Mouse (Mus musculus) cerebellum, postnatal 10 days (tissue): ENCODE data around the gene Gcdh.
A peak's percentile ranks its signal among the peaks of the same experiment; 100 is the strongest.

ENCODE experiments used
- DNase-seq, 2 experiments: peaks; one replicate each; pipeline ENCODE4 v3.0.0; 2021; ENCODE audit warnings: mixed read lengths in 2 of 2

Gcdh gene

DNA sequence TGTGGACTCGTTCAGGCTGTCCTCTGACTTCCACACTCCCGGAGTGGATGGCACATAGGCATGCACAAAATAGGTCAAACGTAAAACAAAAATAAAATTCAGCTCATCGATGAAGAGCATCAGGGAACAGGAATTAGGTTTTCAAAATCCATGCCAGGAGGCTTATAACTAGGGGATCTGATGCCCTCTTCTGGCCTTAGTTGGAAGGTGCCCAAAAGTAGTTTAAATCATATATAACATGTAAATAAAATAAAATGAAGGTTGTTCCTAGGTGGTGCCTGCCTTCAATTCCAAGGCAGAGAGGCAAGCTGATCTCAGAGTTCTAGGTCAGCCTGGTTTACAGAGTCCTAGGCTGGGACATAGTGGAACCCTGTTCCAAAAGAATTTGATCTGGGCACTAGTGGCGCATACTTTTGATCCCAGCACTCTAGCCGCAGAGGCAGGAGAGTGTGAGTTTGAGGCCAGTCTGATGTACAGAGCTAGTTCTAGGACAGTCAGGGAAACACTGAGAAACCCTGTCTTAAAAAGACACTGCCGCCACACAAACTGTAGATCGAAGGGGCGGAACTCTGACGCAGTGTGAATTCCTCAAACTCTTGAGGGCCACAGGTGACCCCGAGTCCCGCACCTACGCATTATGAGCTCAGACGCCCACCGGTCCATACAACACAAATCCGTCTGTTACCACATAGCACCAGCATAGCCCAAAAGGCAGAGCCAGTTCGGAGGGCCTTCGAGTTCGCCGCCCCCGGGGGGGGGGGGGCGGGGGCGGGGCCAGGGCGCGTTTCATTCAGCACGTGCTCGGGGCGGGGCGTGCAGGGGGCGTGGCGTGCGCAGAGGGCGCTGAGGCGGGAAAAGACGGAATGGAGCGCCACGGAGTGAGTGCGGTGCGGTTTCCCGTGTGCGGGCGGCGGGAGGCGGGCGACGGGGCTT is 22.1 kb downstream of the Gcdh start, which contains the start of gene Syce2:
TSS of gene Syce2 (plus strand) at position 736 of the 933 bp plus-strand sequence.
- peak; percentile 86 to 87 for DNase-seq

DNA sequence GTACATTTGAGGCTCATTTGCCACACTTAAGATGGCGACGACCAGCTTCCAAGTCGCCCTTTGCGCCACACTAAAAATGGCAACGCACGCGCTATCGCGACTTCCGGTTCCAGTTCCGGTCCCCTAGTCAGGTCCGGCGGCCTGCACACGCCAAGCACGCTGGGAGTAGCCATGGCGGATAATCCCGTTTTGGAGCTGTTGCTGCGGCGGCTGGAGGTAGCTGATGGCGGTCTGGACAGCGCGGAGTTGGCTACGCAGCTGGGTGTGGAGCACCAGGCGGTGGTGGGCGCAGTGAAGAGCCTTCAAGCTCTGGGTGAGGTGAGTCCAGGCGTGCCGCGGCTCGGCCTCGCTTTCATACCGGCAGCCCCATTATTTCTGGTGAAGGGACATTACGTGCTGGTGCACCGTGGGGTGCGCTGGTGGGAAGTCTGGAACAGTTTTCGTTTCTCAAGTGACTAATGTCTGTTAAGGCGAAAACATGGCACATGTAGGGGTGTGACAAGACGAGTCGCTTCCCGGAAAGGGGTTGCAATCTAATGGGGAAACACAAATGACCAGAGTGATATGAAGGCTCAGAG is 36.8 kb downstream of the Gcdh start, which contains the start of gene Farsa:
TSS of gene Farsa (plus strand) at position 126 of the 578 bp plus-strand sequence.
- peak; percentile 94 to 96 for DNase-seq

DNA sequence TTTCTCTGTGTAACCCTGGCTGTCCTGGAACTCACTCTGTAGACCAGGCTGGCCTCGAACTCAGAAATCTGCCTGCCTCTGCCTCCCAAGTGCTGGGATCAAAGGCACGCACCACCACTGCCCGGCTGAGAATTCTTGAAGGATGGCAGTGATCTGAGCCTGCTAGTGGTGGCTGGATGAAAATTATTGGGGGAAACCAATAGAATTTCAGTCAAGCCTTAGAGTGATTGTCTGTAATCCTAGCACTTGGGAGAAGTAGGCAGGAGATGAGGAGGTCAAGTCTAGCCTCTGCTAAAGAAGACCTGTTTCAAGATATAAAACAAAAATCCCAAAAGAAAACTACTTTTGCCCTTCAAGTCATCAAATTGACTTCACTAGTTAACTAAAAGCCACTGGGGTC is 37.3 kb downstream of the Gcdh start:
- no peak for DNase-seq

DNA sequence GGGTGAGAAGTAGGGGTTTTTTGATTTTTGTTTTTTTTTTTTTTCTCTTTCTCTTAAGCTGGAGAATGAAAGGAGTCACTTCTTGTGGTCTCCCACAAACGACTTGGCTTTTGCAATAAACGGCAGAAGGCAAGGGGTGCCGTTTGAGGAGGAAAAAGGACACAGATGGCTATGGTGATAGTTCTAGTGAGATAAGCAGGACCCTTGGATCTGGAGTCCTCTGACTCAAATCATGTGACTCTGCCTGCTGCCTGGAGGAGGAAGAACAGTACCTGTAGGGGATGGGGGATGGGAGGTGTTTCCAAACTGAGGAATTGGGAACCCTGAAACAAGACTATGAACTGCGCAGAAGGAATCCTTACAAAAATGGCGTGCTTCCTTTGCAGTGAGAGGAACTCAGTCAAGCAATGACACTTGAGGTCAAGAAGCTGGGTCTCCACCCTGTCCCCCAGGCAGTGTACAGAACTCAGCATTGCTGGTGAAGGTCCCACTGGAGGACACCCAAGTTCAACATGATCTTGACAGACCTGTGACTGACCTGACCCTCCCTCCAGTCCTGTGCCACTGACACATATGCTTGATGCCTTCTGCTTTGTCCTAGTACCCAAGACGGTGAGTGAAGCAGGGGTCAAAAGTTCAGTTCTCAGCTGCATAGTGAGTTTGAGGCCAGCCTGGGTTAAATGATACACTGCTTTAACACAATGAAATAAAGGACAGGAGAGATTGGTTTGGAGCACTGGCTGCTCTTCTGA is 45.9 kb downstream of the Gcdh start:
- DNase-seq = peak; percentile 36 to 45

DNA sequence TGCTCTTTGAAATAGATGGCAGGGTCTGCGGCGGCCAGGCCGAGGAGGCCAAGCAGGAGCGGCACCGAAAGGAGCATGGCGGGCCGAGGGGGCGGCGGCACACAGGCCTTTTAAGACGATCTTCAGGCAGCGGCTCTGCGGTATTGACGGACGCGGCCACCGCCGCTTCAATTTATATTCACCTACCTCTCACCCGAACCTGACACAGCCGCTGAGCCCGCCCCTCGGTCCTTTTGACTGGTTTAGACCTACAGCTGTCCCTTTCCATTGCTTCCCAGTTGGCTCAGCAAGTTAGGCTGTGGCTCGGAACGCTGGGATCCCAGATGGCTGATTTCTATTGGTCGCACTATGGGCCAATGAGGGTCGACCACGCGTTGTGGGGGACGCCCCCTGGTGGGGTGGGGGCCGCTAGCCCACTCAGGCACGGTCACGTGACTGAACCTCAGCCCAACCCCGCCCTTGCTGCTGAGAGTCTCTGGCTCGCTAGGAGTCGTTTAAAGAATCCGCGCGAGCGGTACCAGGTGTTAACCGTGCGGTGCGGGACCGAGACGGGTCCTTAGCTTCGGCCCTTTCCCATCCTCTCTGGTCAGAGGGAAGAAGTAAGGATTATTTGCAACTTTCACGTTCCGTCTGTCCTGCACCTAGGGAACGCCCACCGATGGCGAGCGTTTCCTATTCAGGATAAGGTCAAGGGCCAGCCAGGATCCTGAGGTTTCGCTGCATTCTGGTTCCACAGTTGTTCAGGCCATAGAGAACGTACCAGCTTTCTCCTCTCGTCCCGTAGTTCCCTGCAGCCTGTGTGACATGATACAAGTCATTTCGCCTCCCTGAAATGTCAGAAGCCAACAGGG is 46.8 kb downstream of the Gcdh start, which contains the start of gene Calr:
TSS of gene Calr (minus strand) at position 213 of the 851 bp plus-strand sequence.
- DNase-seq = peak; percentile 100

DNA sequence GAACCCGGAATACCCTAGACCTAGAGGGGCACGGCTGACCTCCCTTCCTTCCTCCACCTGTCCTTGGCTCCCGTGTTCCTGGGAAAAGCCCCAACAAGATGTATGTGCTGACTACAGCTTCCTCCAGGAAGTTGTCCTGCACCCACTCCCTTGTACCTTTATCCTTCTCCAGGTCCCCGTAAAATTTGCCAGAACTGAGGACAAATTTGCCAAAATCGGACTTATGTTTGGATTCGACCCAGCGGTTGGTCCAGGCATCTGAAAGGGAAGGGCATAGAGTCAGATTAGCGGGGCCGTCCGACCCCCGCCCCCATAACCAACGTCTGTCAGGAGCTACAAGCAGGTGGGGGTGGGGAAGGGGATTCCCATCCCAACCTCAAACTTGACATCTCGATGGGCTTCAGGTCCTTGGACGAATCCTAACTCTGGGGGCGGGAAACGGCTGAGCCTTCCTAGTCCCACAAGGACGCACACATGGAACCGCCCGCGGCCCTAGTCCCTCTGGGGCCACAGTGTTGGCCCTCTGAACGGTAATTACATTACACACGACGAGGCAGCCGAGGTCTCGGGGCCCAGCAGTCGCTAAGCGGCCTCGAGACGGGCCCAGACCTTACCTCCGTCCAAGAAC is 47.5 kb downstream of the Gcdh start:
- DNase-seq = peak in 1 of 2 experiments; percentile 58

DNA sequence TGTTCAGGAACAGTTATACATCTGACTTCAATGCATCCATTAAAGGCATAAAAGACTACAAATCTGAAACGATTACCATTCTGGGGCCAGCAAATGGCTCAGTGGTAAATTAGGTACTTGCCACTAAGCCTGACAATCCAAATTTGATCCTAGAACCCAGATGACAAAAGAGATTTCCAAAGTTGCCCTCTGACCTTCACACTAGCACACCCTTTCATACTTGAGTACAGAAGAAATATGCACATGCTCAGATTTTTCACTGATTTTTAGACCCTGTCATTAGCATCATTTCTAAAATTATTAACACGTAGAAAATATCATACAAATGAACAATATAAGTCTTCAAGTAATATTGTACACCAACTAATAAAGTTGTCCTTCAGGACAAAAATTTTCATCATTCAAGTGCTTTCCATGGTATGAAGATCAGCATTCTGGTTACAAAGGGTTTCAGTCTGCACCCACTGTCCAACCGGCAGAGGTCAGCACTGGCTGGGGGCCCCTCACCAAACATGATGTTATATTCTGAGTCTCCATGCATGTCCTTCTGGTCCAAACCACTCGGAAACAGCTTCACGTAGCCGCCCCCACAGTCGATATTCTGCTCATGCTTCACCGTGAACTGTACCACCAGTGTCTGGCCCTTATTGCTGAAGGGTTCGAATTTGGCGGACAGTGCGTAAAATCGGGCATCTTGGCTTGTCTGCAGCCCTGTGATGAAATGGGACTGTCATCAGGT is 48.2 kb downstream of the Gcdh start:
- peak; percentile 82 to 83 for DNase-seq

DNA sequence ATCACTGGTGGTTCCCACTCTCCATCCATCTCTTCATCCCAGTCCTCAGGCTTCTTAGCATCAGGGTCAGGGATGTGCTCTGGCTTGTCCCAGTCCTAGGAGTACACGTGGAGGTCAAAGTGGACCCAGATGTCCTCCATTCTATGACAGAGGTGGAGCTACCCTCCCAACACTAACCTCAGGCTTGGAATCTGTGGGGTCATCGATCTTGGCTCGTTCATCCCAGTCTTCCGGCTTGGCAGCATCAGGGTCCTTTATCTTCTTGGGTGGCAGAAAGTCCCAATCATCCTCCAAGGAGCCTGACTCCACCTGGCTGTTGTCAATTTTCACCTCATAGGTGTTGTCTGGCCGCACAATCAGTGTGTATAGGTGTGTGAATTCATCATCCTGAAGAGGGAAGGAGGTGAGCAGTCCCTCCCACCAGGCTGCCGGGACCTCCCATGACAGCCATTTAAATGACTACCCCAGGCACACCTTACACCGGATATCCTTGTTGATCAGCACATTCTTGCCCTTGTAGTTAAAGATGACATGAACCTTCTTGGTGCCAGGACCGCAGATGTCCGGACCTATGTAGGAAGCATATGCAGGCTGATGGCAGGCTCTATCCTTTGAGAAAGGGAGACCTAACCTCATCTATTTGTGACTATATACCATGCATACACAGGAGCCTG is 49.2 kb downstream of the Gcdh start:
- DNase-seq = no peak

DNA sequence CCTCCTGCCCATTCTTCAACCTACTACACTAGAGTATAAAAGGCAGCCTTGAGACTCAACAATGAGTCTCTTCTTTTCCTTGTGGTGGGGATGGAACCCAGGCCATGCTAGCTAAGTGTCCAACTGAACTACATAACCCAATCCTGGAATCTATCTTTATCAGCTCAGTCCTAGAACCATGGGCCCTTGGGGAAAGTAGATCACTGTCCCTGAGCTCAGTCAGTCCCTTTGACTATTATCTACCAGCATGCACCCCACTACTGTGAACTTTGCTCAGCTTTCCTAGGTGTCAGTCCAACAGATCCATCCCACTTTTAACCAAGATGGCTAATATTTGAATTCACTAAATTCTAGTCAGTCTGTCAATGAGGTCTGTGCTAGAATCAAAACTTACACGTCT is 52.2 kb downstream of the Gcdh start:
- DNase-seq = no peak

DNA sequence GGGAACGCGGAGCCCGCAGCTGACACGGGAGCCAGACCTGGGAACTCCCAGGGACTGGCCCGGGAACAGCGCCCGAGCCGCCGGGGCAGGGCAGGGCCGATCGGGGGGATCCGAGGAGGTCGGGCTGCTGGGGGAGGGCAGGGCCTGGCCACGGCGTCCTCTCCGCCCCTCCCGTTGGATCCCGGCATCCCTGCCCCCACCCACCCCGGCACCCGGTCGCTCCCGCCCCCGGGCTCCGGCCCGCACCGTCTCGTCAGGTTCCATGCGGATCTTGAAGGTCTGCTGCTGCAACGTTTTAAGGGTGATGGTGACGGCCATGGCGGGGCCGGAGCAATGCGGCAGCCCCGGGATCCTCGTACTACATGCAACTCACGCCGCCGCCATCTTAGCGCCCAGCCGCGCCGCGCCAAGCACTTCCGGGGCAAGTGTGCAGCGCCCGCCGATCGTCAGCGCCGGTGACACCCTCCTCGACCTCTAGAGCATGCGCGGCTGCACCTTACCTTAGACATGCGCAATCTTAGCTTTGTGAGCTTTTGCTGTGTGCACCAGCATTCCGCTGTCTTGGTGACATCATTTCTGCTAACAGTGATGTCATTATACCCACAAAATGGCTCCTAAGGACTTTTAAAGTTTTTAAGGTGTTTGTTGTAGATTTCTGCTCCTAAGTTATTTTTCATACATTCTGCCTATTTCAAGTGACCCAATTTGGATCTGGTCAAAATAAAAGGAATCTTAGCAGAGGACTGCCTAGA is 53.3 kb downstream of the Gcdh start, which contains the start of gene Rad23a:
TSS of gene Rad23a (minus strand) at position 418 of the 752 bp plus-strand sequence.
- DNase-seq = peak; percentile 94 to 96

DNA sequence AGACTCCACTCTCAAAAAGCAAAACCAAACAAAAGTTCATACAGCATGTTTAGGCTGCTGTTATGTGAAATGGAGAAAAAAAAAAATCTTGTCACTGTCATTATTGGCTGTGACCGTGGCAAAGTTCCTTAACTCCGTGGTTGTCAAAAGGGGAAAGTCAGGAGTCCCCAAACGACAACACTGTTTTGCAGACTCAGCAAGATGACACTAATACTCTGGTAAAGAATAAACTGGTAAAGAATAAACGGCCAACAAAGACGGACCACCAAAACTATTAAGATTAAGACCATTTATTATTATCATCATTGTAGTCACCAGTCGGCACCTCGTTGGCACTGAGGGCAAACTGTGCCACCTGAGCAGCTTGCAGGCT is 53.9 kb downstream of the Gcdh start:
- DNase-seq = no peak

DNA sequence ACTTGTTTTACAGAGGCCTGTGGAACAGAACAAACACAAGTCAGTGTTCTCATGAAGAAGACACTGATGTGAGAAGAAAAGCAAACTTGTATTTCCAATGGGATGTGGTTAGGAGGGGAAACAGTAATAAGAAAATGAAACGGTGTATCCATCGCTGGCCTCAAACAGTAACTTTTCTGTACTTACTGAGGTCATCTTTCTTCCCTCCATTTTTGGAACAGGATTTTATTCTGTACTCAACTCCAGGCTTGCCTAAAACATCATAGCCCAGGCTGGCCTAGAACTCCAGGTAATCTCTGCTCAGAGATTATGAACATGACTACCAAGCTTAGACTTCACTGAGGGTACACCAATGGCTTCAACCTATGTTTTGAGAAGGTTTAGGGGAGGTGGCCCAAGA is 54.3 kb downstream of the Gcdh start:
- DNase-seq = no peak

DNA sequence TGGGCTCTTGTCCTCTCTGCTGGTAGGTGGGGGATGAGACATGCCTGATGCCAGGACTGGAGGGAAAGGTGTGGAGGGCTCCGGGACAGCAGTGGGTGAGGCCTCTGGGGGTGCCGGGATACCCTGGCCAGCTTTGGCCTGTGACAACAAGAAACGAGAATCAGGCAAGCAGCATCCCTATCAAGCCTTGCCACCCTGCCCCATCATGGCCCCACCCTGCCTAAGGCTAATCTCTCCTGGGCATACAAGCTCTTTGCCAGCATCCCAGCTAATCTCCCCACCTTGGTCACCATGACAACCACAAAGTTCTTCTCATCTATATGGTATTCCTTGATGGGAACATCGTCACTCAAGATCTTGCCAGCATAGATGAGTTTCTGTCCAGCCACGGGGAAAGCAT is 55.2 kb downstream of the Gcdh start:
- DNase-seq = no peak

DNA sequence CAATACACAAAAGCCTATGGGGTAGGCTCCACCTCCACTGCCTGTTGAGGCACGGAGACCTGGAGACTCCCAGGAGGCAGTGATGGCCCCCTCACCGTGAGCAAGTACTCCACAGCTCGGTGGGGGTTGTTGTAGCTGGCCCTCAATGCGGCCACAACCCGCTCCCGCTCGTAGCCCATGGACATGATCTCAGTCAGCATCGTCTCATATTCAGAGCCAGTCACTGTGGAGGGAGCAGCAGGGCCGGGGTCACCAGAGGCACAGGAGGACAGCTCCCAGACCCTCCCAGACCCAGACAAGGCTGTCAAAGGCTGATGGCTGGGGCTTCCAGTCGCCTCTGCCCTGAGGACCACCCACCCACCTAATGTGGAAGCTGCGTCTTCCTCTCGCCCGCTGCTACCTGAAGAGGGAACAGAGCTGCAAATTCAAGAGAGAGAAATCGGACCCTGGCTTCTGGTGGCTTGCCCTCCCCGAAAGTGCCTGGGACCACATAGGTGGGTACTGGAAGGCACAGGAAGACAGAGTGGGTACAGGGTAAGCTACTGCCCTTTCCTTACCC is 55.7 kb downstream of the Gcdh start:
- no peak for DNase-seq

DNA sequence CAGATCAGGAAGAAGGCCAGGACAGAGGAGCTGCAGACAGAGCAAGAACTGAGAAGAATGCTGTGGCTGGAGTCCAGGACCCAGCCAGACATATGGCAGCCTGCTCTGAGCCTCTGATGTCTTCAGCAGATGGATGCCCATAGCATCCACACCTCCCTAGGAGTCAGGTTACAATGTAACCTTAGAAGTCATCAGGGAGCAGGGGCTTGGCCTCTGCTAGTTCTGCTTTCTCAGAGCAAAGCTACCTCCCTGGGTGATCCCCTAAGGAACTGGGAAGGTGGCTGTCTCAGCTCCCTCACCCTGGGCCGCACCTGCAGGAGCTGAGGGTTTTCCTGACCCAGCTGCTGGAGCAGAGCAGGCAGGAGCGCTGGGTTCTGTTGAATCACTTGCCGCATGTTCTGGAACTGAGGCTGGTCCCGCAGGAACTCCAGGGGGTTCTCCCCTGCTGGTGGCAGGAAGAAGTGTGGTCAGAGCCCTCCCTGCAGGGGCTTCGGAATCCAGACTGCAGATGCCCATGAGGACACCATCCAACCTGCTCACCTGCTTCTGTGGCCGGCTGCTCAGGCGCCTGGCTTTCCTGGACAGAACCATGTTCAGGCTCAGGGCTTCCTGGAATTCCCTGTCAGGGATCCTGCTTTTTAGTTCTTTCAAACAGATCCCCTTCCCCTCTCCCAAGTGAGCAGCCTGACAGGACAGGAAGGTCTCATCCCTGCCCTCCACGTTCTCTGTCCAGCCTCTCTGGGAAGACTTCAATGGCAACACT is 56.4 kb downstream of the Gcdh start:
- DNase-seq = peak; percentile 61 to 71
